Mouse (Mus musculus): ENCODE measurements around the gene Klrb1f. TPM values are rescaled to one million over a fixed set of nuclear protein-coding genes. Genes with fewer than 3 reads are reported as not detected.

The Klrb1f gene
- 1 to 10 TPM; 1.8 to 5.8 TPM for total RNA-seq (2023)

DNA sequence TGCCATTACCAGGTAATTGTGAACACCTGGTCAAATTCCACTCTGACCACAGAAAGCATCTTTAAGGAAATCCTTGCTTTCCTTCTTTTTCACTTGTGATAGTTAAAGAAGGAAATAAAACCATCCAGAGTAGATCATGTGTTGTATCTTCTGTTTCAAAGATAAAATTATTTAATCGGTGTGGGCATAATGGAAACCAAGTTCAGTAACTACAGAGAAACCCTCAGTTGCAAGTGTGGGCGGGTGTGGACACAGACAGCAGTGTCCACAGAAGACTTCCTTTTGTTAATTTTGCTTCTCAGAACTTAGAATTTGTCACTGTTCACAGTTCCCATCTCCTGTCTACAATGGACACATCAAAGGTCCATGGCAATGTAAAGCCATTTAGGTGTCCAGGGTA is at the start of gene Klrb1f:
TSS of gene Klrb1f (plus strand) at position 301 of the 400 bp plus-strand sequence.

DNA sequence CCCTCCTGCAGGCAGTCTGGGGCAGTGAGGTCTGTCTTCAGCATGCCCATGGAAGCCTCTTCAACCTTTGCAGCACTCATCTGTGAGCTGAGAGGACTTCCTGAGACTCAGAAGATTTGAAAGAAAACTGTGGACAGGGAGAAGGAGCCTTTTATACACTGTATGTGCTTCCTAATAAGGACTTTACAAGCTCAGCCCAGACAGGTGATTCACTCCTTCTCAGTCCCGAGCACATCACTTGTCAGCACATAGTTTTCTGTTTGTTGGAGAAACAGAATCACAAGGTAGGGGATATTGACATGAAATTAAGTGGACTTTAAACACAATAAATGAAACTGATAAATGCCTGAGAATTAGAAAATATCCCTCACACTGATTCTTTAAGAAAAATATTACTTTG is 55.1 kb downstream of the Klrb1f start, which contains the start of gene Clec2e:
TSS of gene Clec2e (minus strand) at position 120 of the 400 bp plus-strand sequence.

Other genes starting within 250 kb of the Klrb1f start
- not detected for gene Gm44511, start 219.6 kb upstream of the Klrb1f start, total RNA-seq (2023)
- gene Klrb1b, start 219.6 kb upstream of the Klrb1f start, total RNA-seq (2023) = under 1 TPM in 1 of 2 experiments, not detected in 1; 0.50 TPM
- 10 to 100 TPM; 32.5 to 32.6 TPM for gene Clec2i, start 158.3 kb upstream of the Klrb1f start, total RNA-seq (2023)
- gene BC035044, start 154.8 kb upstream of the Klrb1f start, total RNA-seq (2023) = 100 to 1,000 TPM in 1 of 2 experiments, 10 to 100 TPM in 1; 97.2 to 102 TPM
- 1 to 10 TPM; 7.1 to 7.8 TPM for gene Clec2g, start 111.5 kb upstream of the Klrb1f start, total RNA-seq (2023)
- gene Clec2e, start 55.0 kb downstream of the Klrb1f start, total RNA-seq (2023) = not detected
- 100 to 1,000 TPM; 117 to 130 TPM for gene Clec2d, start 134.7 kb downstream of the Klrb1f start, total RNA-seq (2023)
- 10 to 100 TPM; 32.7 to 49.3 TPM for gene Cd69, start 229.5 kb downstream of the Klrb1f start, total RNA-seq (2023)

Measured in monocyte, adult 59 days (primary cell).